In the genomic region with DNA sequence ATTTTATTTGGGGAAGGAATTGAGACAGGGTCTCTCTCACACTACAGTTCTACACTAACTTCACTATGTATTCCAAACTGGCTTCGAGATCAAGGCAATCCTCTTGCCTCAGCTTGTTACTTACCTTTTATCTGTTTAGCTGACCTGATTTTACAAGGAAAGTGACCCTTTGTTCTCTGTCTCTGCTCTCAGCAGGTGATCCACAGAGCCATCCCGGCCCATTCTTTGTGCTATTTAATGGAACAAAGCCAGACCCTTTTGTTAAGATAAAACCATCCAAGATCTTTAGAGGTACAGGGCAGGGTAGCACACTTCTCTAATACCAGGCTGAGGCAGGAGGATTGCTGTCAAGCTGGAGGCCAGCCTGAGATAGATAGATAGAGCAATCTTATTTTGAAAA, we compare ENCODE assay signal across 21 mouse cellular contexts.
DNase-seq lines count a peak whose midpoint lies in the region; ATAC-seq and TF ChIP-seq lines count a peak whose summit lies in the region.
"Had no signal": no experiment of that assay in that cellular context is flagged by ENCODE, and none has a peak within 500 bp of the region (broad histone marks: within the 10 kb centered on the region; RNA-seq: fewer than 3 reads in every experiment).

No protein-coding gene starts in this region.

- H3K4me3 ChIP-seq in E14TG2a.4 (replicated peaks; ENCODE audit: low read length): 0 out of 2 replicates have a peak overlapping the region, but pooled peaks have one; percentile 8
- no peak overlapping the region for H3K4me3 ChIP-seq in forebrain, embryonic 12.5 days (replicated peaks)
- no peak overlapping the region for H3K4me3 ChIP-seq in forebrain, embryonic 15.5 days
- H3K4me3 ChIP-seq: embryonic facial prominence, embryonic 10.5 days; embryonic facial prominence, embryonic 12.5 days had no signal

- no peak overlapping the region for H3K27ac ChIP-seq in forebrain, embryonic 12.5 days
- no peak overlapping the region for H3K27ac ChIP-seq in forebrain, embryonic 15.5 days (replicated peaks)
- H3K27ac ChIP-seq: embryonic facial prominence, embryonic 10.5 days; embryonic facial prominence, embryonic 12.5 days had no signal

- no peak for TF ChIP-seq CTCF in E14TG2a.4 (conservative IDR thresholded peaks at IDR 0.05; ENCODE audit: low read length)

- no peaks in the 10 kb centered on the region for H3K36me3 ChIP-seq in E14TG2a.4 (ENCODE audit: insufficient read depth, low read length)
- no peaks in the 10 kb centered on the region for H3K36me3 ChIP-seq in forebrain, embryonic 12.5 days (replicated peaks)
- H3K36me3 ChIP-seq in forebrain, embryonic 15.5 days: no peaks in the 10 kb centered on the region
- H3K36me3 ChIP-seq: embryonic facial prominence, embryonic 10.5 days; embryonic facial prominence, embryonic 12.5 days; G1E had no signal

- no peak overlapping the region for H3K9ac ChIP-seq in forebrain, embryonic 12.5 days
- H3K9ac ChIP-seq in forebrain, embryonic 15.5 days (replicated peaks): no peak overlapping the region
- H3K9ac ChIP-seq: embryonic facial prominence, embryonic 12.5 days; forebrain, postnatal 0 days had no signal

- no peak overlapping the region for H3K4me2 ChIP-seq in forebrain, embryonic 12.5 days
- H3K4me2 ChIP-seq in forebrain, embryonic 15.5 days (replicated peaks): no peak overlapping the region
- H3K4me2 ChIP-seq: embryonic facial prominence, embryonic 12.5 days had no signal

- H3K9me3 ChIP-seq in E14TG2a.4 (ENCODE audit: low read length): 0 out of 2 replicates have a peak, but pooled peaks cover 6% of the 10 kb centered on the region
- no peaks in the 10 kb centered on the region for H3K9me3 ChIP-seq in forebrain, embryonic 12.5 days
- no peaks in the 10 kb centered on the region for H3K9me3 ChIP-seq in forebrain, embryonic 15.5 days
- H3K9me3 ChIP-seq: embryonic facial prominence, embryonic 10.5 days; embryonic facial prominence, embryonic 12.5 days; G1E had no signal

- peaks cover 48% of the 10 kb centered on the region for H3K4me1 ChIP-seq in E14TG2a.4 (replicated peaks; ENCODE audit: low read depth, low read length)
- H3K4me1 ChIP-seq in forebrain, embryonic 12.5 days: no peaks in the 10 kb centered on the region
- H3K4me1 ChIP-seq in forebrain, embryonic 15.5 days: no peaks in the 10 kb centered on the region
- H3K4me1 ChIP-seq: embryonic facial prominence, embryonic 12.5 days had no signal

- peaks cover 85% of the 10 kb centered on the region for H3K27me3 ChIP-seq in E14TG2a.4 (ENCODE audit: insufficient read depth, low read length)
- peaks cover 70% of the 10 kb centered on the region for H3K27me3 ChIP-seq in forebrain, embryonic 12.5 days
- 0 out of 2 replicates have a peak, but pooled peaks cover 9% of the 10 kb centered on the region for H3K27me3 ChIP-seq in forebrain, embryonic 15.5 days
- H3K27me3 ChIP-seq: embryonic facial prominence, embryonic 12.5 days; Patski had no signal

- DNase-seq in ES-CJ7 (ENCODE audit: low read depth, low spot score): peak; percentile 97
- DNase-seq in R1 (ENCODE audit: low read depth, low spot score): peak; percentile 95
- DNase-seq in ZHBTc4 (ENCODE audit: low read depth, low spot score): peak; percentile 96
- no peak for DNase-seq in cerebellum, postnatal 14 days
- DNase-seq: adrenal gland, adult 2 months; adrenal gland, postnatal 10 days; adrenal gland, postnatal 25 days; cerebellum, adult 11 months; cerebellum, adult 18-20 months; cerebellum, adult 8-10 months; cerebellum, adult 9-11 months; cerebellum, postnatal 25 days; forebrain, postnatal 0 days had no signal

- 16% methylated on average over 2 of the region's 2 CpGs for WGBS in forebrain, embryonic 12.5 days
- 8% methylated on average over 2 of the region's 2 CpGs for WGBS in forebrain, embryonic 15.5 days

- no peak for ATAC-seq in forebrain, embryonic 12.5 days (ENCODE audit: low FRiP score)
- no peak for ATAC-seq in forebrain, embryonic 15.5 days (replicated peaks)
- ATAC-seq: forebrain, embryonic 14.5 days; forebrain, postnatal 0 days; Patski had no signal

Comparison
In these comparisons a context has a peak if more than half of its experiments do, and no peak if none do; other contexts are left out.
1. DNase-seq: peak in ES-CJ7 (single experiment), R1 (single experiment) and ZHBTc4 (single experiment); none in cerebellum, postnatal 14 days (0 of 2).